Mouse (Mus musculus) heart, embryonic 12.5 days (tissue): ENCODE measurements around the gene Lmna. TPM values are rescaled to one million over a fixed set of nuclear protein-coding genes. Genes with fewer than 3 reads are reported as not detected.

Experiments
- ATAC-seq: fragments of 200-750 bp; cut with Nextera tagmentation; 2 replicates; pipeline ENCODE4 v1.8.0; 2017; ENCODE audit warnings: moderate TSS enrichment, moderate library complexity; ENCODE audit not compliant: insufficient number of reproducible peaks, low FRiP score
- H3K27ac ChIP-seq: fragments of 300-500 bp; sonication (generic); 2 replicates; pipeline ENCODE4 v1.5.1; 2016; ENCODE audit warnings: mild to moderate bottlenecking, moderate library complexity; ENCODE audit not compliant: poor library complexity, severe bottlenecking
- H3K27me3 ChIP-seq: fragments of 300-500 bp; sonication (generic); replicated peaks from 2 replicates; pipeline ENCODE4 v1.6.1; 2016; ENCODE audit warnings: mild to moderate bottlenecking, moderate library complexity
- H3K36me3 ChIP-seq: fragments of 300-500 bp; sonication (generic); 2 replicates; pipeline ENCODE4 v1.6.1; 2016; ENCODE audit warnings: mild to moderate bottlenecking, moderate library complexity
- H3K4me1 ChIP-seq: fragments of 300-500 bp; sonication (generic); replicated peaks from 2 replicates; pipeline ENCODE4 v1.6.1; 2016; ENCODE audit warnings: mild to moderate bottlenecking
- H3K4me2 ChIP-seq: fragments of 300-500 bp; sonication (generic); 2 replicates; pipeline ENCODE4 v1.6.1; 2016; ENCODE audit warnings: mild to moderate bottlenecking, moderate library complexity
- H3K4me3 ChIP-seq: fragments of 300-500 bp; sonication (generic); 2 replicates; pipeline ENCODE4 v1.5.1; 2016; ENCODE audit warnings: mild to moderate bottlenecking
- H3K9ac ChIP-seq: fragments of 300-500 bp; sonication (generic); 2 replicates; pipeline ENCODE4 v1.6.1; 2016; ENCODE audit warnings: mild to moderate bottlenecking, moderate library complexity
- H3K9me3 ChIP-seq: fragments of 300-500 bp; sonication (generic); replicated peaks from 2 replicates; pipeline ENCODE4 v1.6.1; 2016; ENCODE audit warnings: mild to moderate bottlenecking, moderate library complexity
- WGBS: fragments of 180-500 bp; shearing (Covaris S2); methylation state at CpG from one replicate; pipeline ENCODE4 v1.1.7; 2016; 5-methylcytosine and 5-hydroxymethylcytosine counted together
- polyA plus RNA-seq: library from polyadenylated mRNA; unstranded; fragments of >200 nt; fragmentation: Nextera tagmentation; extraction: Ambion mirVana; gene quantifications from 2 replicates; pipeline ENCODE4 v1.2.1, GENCODE M21; 2016

Gene Lmna
- polyA plus RNA-seq, 1 experiment from 2014 or later = 108 TPM

GRCm38 (mm10) chr3:88515095-88515386 is 5.3 kb upstream of the Lmna start:
- 91% methylated on average over 2 of the region's 2 CpGs for WGBS
- Histone ChIP-seq H3K36me3 (no peaks in the 10 kb centered on the region), H3K4me2 (no peak overlapping the region), H3K27me3 (no peaks in the 10 kb centered on the region), H3K9me3 (no peaks in the 10 kb centered on the region), H3K9ac (no peak overlapping the region), H3K27ac (no peak overlapping the region), H3K4me3 (no peak overlapping the region), H3K4me1 (peaks cover 38% of the 10 kb centered on the region)
- no peak for ATAC-seq

GRCm38 (mm10) chr3:88514231-88515094 is 4.7 kb upstream of the Lmna start:
- no peak for ATAC-seq
- no peak overlapping the region for H3K9ac ChIP-seq
- no peaks in the 10 kb centered on the region for H3K27me3 ChIP-seq
- H3K4me2 ChIP-seq = no peak overlapping the region
- H3K4me3 ChIP-seq = no peak overlapping the region
- H3K4me1 ChIP-seq = peaks cover 40% of the 10 kb centered on the region
- H3K9me3 ChIP-seq = no peaks in the 10 kb centered on the region
- H3K27ac ChIP-seq = no peak overlapping the region
- no peaks in the 10 kb centered on the region for H3K36me3 ChIP-seq
- 69% methylated on average over 10 of the region's 10 CpGs for WGBS

- 0 out of 2 replicates have a peak overlapping the region, but pooled peaks have one; percentile 9 for H3K9ac ChIP-seq
- H3K27ac ChIP-seq = peak overlapping the region; percentile 32; the same call in 1 of the 2 replicates
- 0 out of 2 replicates have a peak overlapping the region, but pooled peaks have one; percentile 13 for H3K4me2 ChIP-seq
- no peaks in the 10 kb centered on the region for H3K27me3 ChIP-seq
- H3K9me3 ChIP-seq = no peaks in the 10 kb centered on the region
- H3K4me1 ChIP-seq = peaks cover 44% of the 10 kb centered on the region
- no peak for ATAC-seq
- WGBS = 76% methylated on average over 7 of the region's 7 CpGs
- H3K36me3 ChIP-seq = no peaks in the 10 kb centered on the region
- H3K4me3 ChIP-seq = no peak overlapping the region
These were observed 3.9 kb upstream of the Lmna start for GRCm38 (mm10) chr3:88513546-88514115.

GRCm38 (mm10) chr3:88512896-88513545 is 3.3 kb upstream of the Lmna start:
- H3K9ac ChIP-seq = 0 out of 2 replicates have a peak overlapping the region, but pooled peaks have one; percentile 20
- H3K9me3 ChIP-seq = no peaks in the 10 kb centered on the region
- no peak overlapping the region for H3K4me3 ChIP-seq
- no peak for ATAC-seq
- H3K4me2 ChIP-seq = peak overlapping the region; percentile 13; the same call in 1 of the 2 replicates
- no peaks in the 10 kb centered on the region for H3K36me3 ChIP-seq
- peak overlapping the region; percentile 56 for H3K27ac ChIP-seq
- no peaks in the 10 kb centered on the region for H3K27me3 ChIP-seq
- H3K4me1 ChIP-seq = peaks cover 44% of the 10 kb centered on the region
- WGBS = 34% methylated on average over 12 of the region's 15 CpGs

GRCm38 (mm10) chr3:88512141-88512895 is 2.6 kb upstream of the Lmna start:
- no peak overlapping the region for H3K4me3 ChIP-seq
- 0 out of 2 replicates have a peak overlapping the region, but pooled peaks have one; percentile 13 for H3K4me2 ChIP-seq
- H3K27me3 ChIP-seq = no peaks in the 10 kb centered on the region
- H3K9ac ChIP-seq = 0 out of 2 replicates have a peak overlapping the region, but pooled peaks have one; percentile 20
- no peaks in the 10 kb centered on the region for H3K36me3 ChIP-seq
- no peaks in the 10 kb centered on the region for H3K9me3 ChIP-seq
- peaks cover 45% of the 10 kb centered on the region for H3K4me1 ChIP-seq
- peak overlapping the region; percentile 56; the same call in 1 of the 2 replicates for H3K27ac ChIP-seq
- ATAC-seq = no peak
- WGBS = 42% methylated on average over 6 of the region's 6 CpGs

- Histone ChIP-seq H3K36me3 (no peaks in the 10 kb centered on the region), H3K4me3 (no peak overlapping the region), H3K27ac (peak overlapping the region; percentile 56; the same call in 1 of the 2 replicates), H3K9ac (0 out of 2 replicates have a peak overlapping the region, but pooled peaks have one; percentile 17), H3K27me3 (no peaks in the 10 kb centered on the region), H3K9me3 (no peaks in the 10 kb centered on the region), H3K4me2 (no peak overlapping the region), H3K4me1 (peaks cover 49% of the 10 kb centered on the region)
- ATAC-seq = no peak
- 55% methylated on average over 4 of the region's 4 CpGs for WGBS
These were observed 1.8 kb upstream of the Lmna start for GRCm38 (mm10) chr3:88511559-88511958.

- Histone ChIP-seq H3K36me3 (no peaks in the 10 kb centered on the region), H3K4me3 (peak overlapping the region; percentile 48), H3K9me3 (no peaks in the 10 kb centered on the region), H3K4me2 (peak overlapping the region; percentile 70), H3K27ac (peak overlapping the region; percentile 88), H3K9ac (peak overlapping the region; percentile 71), H3K27me3 (no peaks in the 10 kb centered on the region), H3K4me1 (peaks cover 49% of the 10 kb centered on the region)
- ATAC-seq = no peak
- 52% methylated on average over 13 of the region's 13 CpGs for WGBS
These were observed 899 bp upstream of the Lmna start for GRCm38 (mm10) chr3:88510421-88511289.

- 66% methylated on average over 3 of the region's 3 CpGs for WGBS
- Histone ChIP-seq H3K9ac (peak overlapping the region; percentile 71), H3K9me3 (no peaks in the 10 kb centered on the region), H3K4me2 (peak overlapping the region; percentile 70), H3K4me3 (peak overlapping the region; percentile 48), H3K4me1 (peaks cover 49% of the 10 kb centered on the region), H3K27me3 (no peaks in the 10 kb centered on the region), H3K36me3 (no peaks in the 10 kb centered on the region), H3K27ac (peak overlapping the region; percentile 88)
- ATAC-seq = no peak
These were observed 506 bp downstream of the Lmna start for GRCm38 (mm10) chr3:88509250-88509649.

- Histone ChIP-seq H3K27me3 (no peaks in the 10 kb centered on the region), H3K36me3 (no peaks in the 10 kb centered on the region), H3K4me3 (no peak overlapping the region), H3K9me3 (no peaks in the 10 kb centered on the region), H3K27ac (no peak overlapping the region), H3K4me1 (peaks cover 46% of the 10 kb centered on the region), H3K4me2 (no peak overlapping the region), H3K9ac (no peak overlapping the region)
- no peak for ATAC-seq
- 56% methylated on average over 7 of the region's 7 CpGs for WGBS
These were observed 4.0 kb downstream of the Lmna start for GRCm38 (mm10) chr3:88505765-88506164.

- Histone ChIP-seq H3K4me3 (no peak overlapping the region), H3K4me1 (peaks cover 46% of the 10 kb centered on the region), H3K9me3 (no peaks in the 10 kb centered on the region), H3K9ac (no peak overlapping the region), H3K36me3 (no peaks in the 10 kb centered on the region), H3K27ac (no peak overlapping the region), H3K4me2 (no peak overlapping the region), H3K27me3 (no peaks in the 10 kb centered on the region)
- WGBS = 72% methylated on average over 6 of the region's 6 CpGs
- no peak for ATAC-seq
These were observed 4.7 kb downstream of the Lmna start for GRCm38 (mm10) chr3:88505081-88505480.
